In genomic region chr9:69290881-69291450, GRCm38 (mm10) we compare ENCODE assay signal across 8 mouse cellular contexts.
DNase-seq lines count a peak whose midpoint lies in the region; ATAC-seq and TF ChIP-seq lines count a peak whose summit lies in the region.

No protein-coding gene starts in this region.

- no peak overlapping the region for H3K27ac ChIP-seq in lung, postnatal 0 days (ENCODE audit: low read length)

- H3K4me2 ChIP-seq in lung, postnatal 0 days (replicated peaks; ENCODE audit: low read depth, low read length): peak overlapping the region; percentile 91

- intact Hi-C loops in left cerebral cortex, postnatal 25 days (cut with DNase I): loop anchor here (5.0 to 10.0 kb wide), 2 partner anchors 336 to 409 kb away; no protein-coding TSS in a partner anchor
- intact Hi-C loops in gastrocnemius, postnatal 36 days (cut with DNase I): loop anchor here (1.0 to 10.0 kb wide), 2 partner anchors 62 to 236 kb away; no protein-coding TSS in a partner anchor

- peak overlapping the region; percentile 78 for H3K4me3 ChIP-seq in lung, postnatal 0 days (ENCODE audit: low read depth, low read length)

- H3K36me3 ChIP-seq in lung, postnatal 0 days (ENCODE audit: insufficient read depth, low read length): no peaks in the 10 kb centered on the region

- ATAC-seq in lung, postnatal 0 days: no peak
- ATAC-seq in monocyte, adult 5-6 weeks (replicated peaks; ENCODE audit: insufficient number of reproducible peaks, low FRiP score, low TSS enrichment, poor library complexity, severe bottlenecking): no peak

- TF ChIP-seq CTCF in lung, postnatal 0 days (IDR thresholded peaks at IDR 0.05): no peak

- TF ChIP-seq EP300 in lung, postnatal 0 days (IDR thresholded peaks at IDR 0.05): no peak

- peaks cover 6% of the 10 kb centered on the region; the same call in 1 of the 2 replicates for H3K27me3 ChIP-seq in lung, postnatal 0 days (replicated peaks; ENCODE audit: insufficient read depth, low read length)

- peaks cover 16% of the 10 kb centered on the region; the same call in 1 of the 2 replicates for H3K4me1 ChIP-seq in lung, postnatal 0 days (ENCODE audit: insufficient read depth, low read depth, low read length)

- H3K9ac ChIP-seq in lung, postnatal 0 days (replicated peaks; ENCODE audit: low read depth): peak overlapping the region; percentile 75

- H3K9me3 ChIP-seq in lung, postnatal 0 days (ENCODE audit: low read length): no peaks in the 10 kb centered on the region

- WGBS in lung, postnatal 0 days: 4% methylated on average over 29 of the region's 29 CpGs

- peak; percentile 17 to 19 for DNase-seq in left cerebral cortex, postnatal 25 days (ENCODE audit: low spot score in 2 of 2)
- DNase-seq in left cerebral cortex, adult 11 months (ENCODE audit: low spot score): no peak
- peak; percentile 50 for DNase-seq in cerebellum, adult 9-10 months
- peak; percentile 15 to 39 for DNase-seq in gastrocnemius, postnatal 36 days
- peak; percentile 52 to 54 for DNase-seq in kidney, adult 8-10 months
- no peak for DNase-seq in lung, postnatal 0 days (ENCODE audit: low spot score)
- DNase-seq in retina, postnatal 7 days (ENCODE audit: low read depth, low spot score): peak; percentile 53

Comparison
In these comparisons a context has a peak if more than half of its experiments do, and no peak if none do; other contexts are left out.
1. DNase-seq: peak in left cerebral cortex, postnatal 25 days (2 of 2), cerebellum, adult 9-10 months (single experiment), gastrocnemius, postnatal 36 days (2 of 2), kidney, adult 8-10 months (2 of 2) and retina, postnatal 7 days (single experiment); none in left cerebral cortex, adult 11 months (single experiment) and lung, postnatal 0 days (single experiment).